Mouse (Mus musculus): ENCODE measurements around the gene Pheta1. TPM values are rescaled to one million over a fixed set of nuclear protein-coding genes. Genes with fewer than 3 reads are reported as not detected.

The Pheta1 gene
- 55.7 TPM in 2 replicates for polyA plus RNA-seq (2015; fragmentation: Nextera tagmentation; extraction: Ambion mirVana)

DNA sequence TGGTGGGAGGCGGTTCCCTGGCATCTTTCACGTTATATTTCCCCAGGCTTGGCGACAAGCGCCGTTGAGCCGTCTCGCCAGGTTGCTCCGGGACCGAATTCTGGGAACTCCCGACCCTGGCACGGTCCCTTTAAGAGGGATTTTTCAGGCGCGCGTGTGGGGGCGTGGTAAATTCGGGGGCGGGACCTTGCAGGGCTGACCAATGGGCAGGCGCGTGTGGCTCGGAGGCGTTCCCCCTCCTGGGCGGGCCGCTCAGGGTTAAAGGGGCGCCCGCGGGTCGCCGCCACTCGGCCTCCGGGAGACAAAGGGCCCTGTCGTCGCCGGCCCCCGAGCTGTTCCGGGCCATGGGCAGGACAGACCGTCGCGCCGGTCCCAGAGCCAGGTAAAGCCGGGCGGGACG is at the start of gene Pheta1:
Pheta1 (plus strand) TSS at position 242 of the 400 bp plus-strand sequence.
- Histone ChIP-seq H3K27ac (ENCODE audit: low read length) (peak within 1 kb of the TSS; percentile 60), H3K9ac (replicated peaks; ENCODE audit: low read depth, low read length) (peak within 1 kb of the TSS; percentile 87), H3K4me3 (replicated peaks; ENCODE audit: low read length) (peak within 1 kb of the TSS; percentile 93), H3K36me3 (ENCODE audit: control insufficient read depth, insufficient read depth) (peaks cover 15% of the 10 kb centered on the region), H3K4me2 (ENCODE audit: low read length) (peak within 1 kb of the TSS; percentile 60), H3K4me1 (replicated peaks; ENCODE audit: control insufficient read depth, insufficient read depth, low read length) (peaks cover 28% of the 10 kb centered on the region), H3K9me3 (ENCODE audit: control insufficient read depth, low read length) (no peaks in the 10 kb centered on the region), H3K27me3 (replicated peaks; ENCODE audit: control insufficient read depth, insufficient read depth, low read length) (0 out of 2 replicates have a peak, but pooled peaks cover 3% of the 10 kb centered on the region)
- WGBS, result under 1% methylated on average over 41 of the region's 42 CpGs
- peak; percentile 94 for ATAC-seq

DNA sequence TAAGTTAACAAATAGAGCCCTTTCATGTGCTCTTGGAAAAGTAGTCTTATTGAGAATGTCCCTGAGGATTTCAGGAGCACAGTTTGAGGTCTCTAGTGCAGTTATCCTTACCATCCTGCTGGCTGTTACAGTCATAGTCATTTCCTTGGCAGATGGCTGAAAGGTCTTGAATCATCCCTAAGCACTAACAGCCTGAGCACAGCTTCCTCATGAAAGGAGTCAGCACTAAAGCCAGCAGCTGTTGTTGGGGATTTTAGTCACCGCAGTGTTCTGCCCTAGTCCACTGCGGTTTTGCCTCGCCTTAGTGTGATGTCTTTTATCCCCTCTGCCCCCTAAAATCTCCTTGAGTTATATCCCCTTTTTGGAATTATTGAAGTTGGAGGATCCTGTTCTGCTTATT is 41.6 kb upstream of the Pheta1 start:
- ATAC-seq, result no peak
- 84% methylated on average over 3 of the region's 3 CpGs for WGBS
- Histone ChIP-seq H3K4me2 (ENCODE audit: low read length) (no peak overlapping the region), H3K4me1 (replicated peaks; ENCODE audit: control insufficient read depth, insufficient read depth, low read length) (0 out of 2 replicates have a peak, but pooled peaks cover 4% of the 10 kb centered on the region), H3K27ac (ENCODE audit: low read length) (no peak overlapping the region), H3K9ac (replicated peaks; ENCODE audit: low read depth, low read length) (no peak overlapping the region), H3K4me3 (replicated peaks; ENCODE audit: low read length) (no peak overlapping the region), H3K27me3 (replicated peaks; ENCODE audit: control insufficient read depth, insufficient read depth, low read length) (no peaks in the 10 kb centered on the region), H3K9me3 (ENCODE audit: control insufficient read depth, low read length) (no peaks in the 10 kb centered on the region), H3K36me3 (ENCODE audit: control insufficient read depth, insufficient read depth) (peaks cover 25% of the 10 kb centered on the region)

DNA sequence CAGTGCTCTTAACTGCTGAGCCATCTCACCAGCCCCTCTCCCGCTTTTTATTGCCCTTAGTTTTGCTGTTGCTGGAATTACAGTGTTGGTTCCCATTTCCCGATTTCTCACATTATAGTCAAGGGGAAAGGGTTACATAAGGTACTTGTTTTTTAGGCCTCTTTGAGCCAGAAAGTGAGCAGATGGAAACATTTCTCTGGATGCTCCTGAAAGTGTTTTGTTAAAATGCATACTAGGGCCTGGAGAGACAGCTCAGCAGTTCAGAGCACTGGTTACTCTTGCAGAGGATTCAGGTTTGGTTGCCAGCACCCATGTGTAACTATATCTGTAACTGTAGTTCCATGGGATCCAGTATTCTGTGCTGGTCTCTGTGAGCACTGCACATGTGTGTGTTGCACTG is 40.6 kb upstream of the Pheta1 start:
- WGBS, result 94% methylated on average over 2 of the region's 2 CpGs
- no peak overlapping the region for H3K9ac ChIP-seq (replicated peaks; ENCODE audit: low read depth, low read length)
- no peaks in the 10 kb centered on the region for H3K27me3 ChIP-seq (replicated peaks; ENCODE audit: control insufficient read depth, insufficient read depth, low read length)
- H3K9me3 ChIP-seq (ENCODE audit: control insufficient read depth, low read length), result no peaks in the 10 kb centered on the region
- H3K4me2 ChIP-seq (ENCODE audit: low read length), result no peak overlapping the region
- no peak for ATAC-seq
- H3K27ac ChIP-seq (ENCODE audit: low read length), result no peak overlapping the region
- peaks cover 25% of the 10 kb centered on the region for H3K36me3 ChIP-seq (ENCODE audit: control insufficient read depth, insufficient read depth)
- no peak overlapping the region for H3K4me3 ChIP-seq (replicated peaks; ENCODE audit: low read length)
- 0 out of 2 replicates have a peak, but pooled peaks cover 4% of the 10 kb centered on the region for H3K4me1 ChIP-seq (replicated peaks; ENCODE audit: control insufficient read depth, insufficient read depth, low read length)

DNA sequence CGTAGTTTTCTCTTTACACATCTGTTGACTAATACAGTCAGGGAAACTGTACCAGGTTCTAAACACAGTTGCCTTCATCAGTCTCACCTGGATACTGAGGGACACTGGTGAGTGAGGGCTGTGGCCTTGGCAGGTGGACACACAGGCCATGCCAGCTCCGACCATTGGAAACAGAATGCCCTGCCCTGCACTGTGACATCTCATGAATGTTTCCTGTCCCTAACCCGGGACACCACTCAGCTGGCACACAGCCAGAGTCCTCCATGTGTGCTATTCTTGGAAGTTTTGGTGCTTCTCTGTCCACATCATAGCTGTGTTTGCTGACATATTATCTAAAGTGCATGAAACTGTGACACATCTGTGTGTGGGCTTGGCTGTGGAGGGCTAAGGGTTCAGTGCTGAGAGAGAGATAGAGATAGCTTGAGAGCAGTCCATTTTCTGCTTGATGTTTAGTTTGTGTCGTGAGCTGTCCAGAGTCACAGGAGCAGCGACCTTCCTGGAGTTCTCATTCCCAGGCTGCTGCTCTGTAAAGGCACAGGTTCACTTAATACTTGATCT is 39.0 kb upstream of the Pheta1 start:
- no peak for ATAC-seq

DNA sequence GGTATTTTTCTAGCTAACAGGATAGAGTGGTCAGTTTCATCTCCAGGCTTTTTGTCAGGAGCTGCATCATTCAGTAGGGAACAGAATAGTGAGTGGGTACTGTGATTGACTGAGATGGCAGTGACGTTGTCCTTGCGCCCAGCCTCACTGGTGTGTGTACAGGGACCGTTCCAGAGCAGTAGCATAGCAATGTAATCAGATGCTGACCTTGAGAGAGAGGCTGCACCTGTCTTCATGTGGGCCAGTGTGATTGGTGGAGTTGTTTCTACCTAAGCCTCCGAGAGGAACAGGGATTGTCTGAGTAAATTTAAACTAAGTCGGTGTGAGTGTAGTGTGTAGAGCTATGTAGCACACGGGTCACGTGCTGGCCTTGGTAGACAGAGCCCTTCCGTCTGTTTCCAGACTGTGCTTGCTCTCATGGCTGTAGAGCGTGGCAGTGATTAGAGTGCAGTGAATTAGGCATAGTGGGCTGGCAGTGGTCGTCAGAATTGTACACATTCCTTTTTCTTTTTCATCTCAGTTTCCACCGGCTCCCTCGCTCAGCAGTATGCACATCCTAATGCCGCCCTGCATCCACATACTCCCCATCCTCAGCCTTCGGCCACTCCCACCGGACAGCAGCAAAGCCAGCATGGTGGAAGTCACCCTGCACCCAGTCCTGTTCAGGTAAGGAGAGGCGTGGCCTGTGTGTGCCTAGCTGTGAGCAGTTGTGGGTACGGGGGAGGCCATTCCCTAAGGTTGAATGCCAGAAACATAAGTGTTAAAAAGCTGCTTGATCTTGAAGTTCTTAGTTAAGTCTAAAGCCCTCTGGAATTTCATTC is 38.2 kb upstream of the Pheta1 start:
- Histone ChIP-seq H3K4me3 (replicated peaks; ENCODE audit: low read length) (no peak overlapping the region), H3K27me3 (replicated peaks; ENCODE audit: control insufficient read depth, insufficient read depth, low read length) (no peaks in the 10 kb centered on the region), H3K4me2 (ENCODE audit: low read length) (no peak overlapping the region), H3K9ac (replicated peaks; ENCODE audit: low read depth, low read length) (no peak overlapping the region), H3K9me3 (ENCODE audit: control insufficient read depth, low read length) (no peaks in the 10 kb centered on the region), H3K36me3 (ENCODE audit: control insufficient read depth, insufficient read depth) (peaks cover 23% of the 10 kb centered on the region), H3K4me1 (replicated peaks; ENCODE audit: control insufficient read depth, insufficient read depth, low read length) (0 out of 2 replicates have a peak, but pooled peaks cover 4% of the 10 kb centered on the region), H3K27ac (ENCODE audit: low read length) (no peak overlapping the region)
- 89% methylated on average over 17 of the region's 17 CpGs for WGBS
- no peak for ATAC-seq

More for the DNA sequence above, 39.0 kb upstream of the Pheta1 start:
- Histone ChIP-seq H3K27me3 (replicated peaks; ENCODE audit: control insufficient read depth, insufficient read depth, low read length) (no peaks in the 10 kb centered on the region), H3K9me3 (ENCODE audit: control insufficient read depth, low read length) (no peaks in the 10 kb centered on the region), H3K27ac (ENCODE audit: low read length) (no peak overlapping the region), H3K4me3 (replicated peaks; ENCODE audit: low read length) (no peak overlapping the region), H3K36me3 (ENCODE audit: control insufficient read depth, insufficient read depth) (peaks cover 23% of the 10 kb centered on the region), H3K4me2 (ENCODE audit: low read length) (no peak overlapping the region), H3K4me1 (replicated peaks; ENCODE audit: control insufficient read depth, insufficient read depth, low read length) (0 out of 2 replicates have a peak, but pooled peaks cover 4% of the 10 kb centered on the region), H3K9ac (replicated peaks; ENCODE audit: low read depth, low read length) (no peak overlapping the region)
- WGBS, result 78% methylated on average over 5 of the region's 5 CpGs

DNA sequence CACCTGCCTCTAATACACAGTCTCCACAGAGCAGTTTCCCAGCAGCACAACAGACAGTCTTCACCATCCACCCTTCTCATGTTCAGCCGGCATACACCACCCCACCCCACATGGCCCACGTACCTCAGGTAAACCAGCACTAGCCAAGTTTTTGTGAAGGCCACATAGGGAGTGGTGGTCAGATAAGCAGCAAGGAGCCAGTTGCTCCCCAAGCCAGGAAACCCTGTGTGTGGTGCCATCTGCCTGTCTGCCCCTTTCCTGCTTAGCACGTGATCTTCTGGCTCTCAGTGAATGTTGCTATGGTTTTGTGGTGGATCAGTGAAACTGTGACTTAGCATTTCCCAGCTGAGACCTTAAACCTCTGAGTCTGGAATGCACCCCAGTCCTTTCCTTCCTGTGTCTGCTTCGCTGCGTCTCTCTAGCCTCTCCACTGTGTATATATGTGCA is 37.3 kb upstream of the Pheta1 start:
- ATAC-seq, result no peak
- H3K9me3 ChIP-seq (ENCODE audit: control insufficient read depth, low read length), result no peaks in the 10 kb centered on the region
- H3K27ac ChIP-seq (ENCODE audit: low read length), result no peak overlapping the region
- H3K4me3 ChIP-seq (replicated peaks; ENCODE audit: low read length), result no peak overlapping the region
- WGBS, result 92% methylated on average over 5 of the region's 5 CpGs
- H3K36me3 ChIP-seq (ENCODE audit: control insufficient read depth, insufficient read depth), result peaks cover 32% of the 10 kb centered on the region
- 0 out of 2 replicates have a peak, but pooled peaks cover 2% of the 10 kb centered on the region for H3K4me1 ChIP-seq (replicated peaks; ENCODE audit: control insufficient read depth, insufficient read depth, low read length)
- no peak overlapping the region for H3K4me2 ChIP-seq (ENCODE audit: low read length)
- no peak overlapping the region for H3K9ac ChIP-seq (replicated peaks; ENCODE audit: low read depth, low read length)
- no peaks in the 10 kb centered on the region for H3K27me3 ChIP-seq (replicated peaks; ENCODE audit: control insufficient read depth, insufficient read depth, low read length)

DNA sequence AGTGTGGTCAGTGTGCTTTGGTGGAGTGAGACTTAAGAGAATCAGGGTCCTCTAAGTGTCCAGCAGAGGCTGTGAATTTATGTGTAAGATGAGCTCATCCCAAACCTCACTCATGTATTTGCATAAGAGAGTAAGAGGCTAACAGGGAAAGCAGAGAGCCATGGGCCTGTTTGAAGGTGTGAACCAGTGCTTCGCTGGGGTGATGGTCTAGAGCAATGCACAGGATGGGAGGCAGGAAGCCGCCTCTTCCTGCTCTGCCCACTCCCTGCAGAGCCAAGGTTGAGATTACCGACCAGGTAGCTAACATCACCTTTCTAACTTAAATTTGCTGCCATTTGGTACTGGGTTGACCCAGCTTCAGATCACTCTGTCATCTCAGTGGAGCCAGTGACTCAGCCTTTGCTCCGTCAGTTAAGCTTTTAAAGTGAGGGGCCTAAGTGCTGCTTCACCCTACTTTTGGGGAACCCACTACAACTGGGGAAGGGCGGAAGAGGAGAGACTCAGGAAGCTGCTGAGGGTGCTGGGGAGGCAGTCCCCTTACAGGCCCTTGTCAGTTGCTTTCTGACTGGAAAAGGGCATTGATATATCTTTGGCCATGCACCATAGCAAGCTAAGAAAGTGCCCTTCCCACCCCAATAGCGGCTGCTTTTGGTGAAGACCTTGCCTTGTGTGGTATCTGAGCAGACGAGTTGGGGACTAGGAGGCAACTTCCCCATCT is 36.1 kb upstream of the Pheta1 start:
- peaks cover 36% of the 10 kb centered on the region for H3K36me3 ChIP-seq (ENCODE audit: control insufficient read depth, insufficient read depth)
- H3K9me3 ChIP-seq (ENCODE audit: control insufficient read depth, low read length), result no peaks in the 10 kb centered on the region
- H3K27ac ChIP-seq (ENCODE audit: low read length), result no peak overlapping the region
- H3K4me3 ChIP-seq (replicated peaks; ENCODE audit: low read length), result no peak overlapping the region
- ATAC-seq, result no peak
- 89% methylated on average over 7 of the region's 7 CpGs for WGBS
- H3K4me1 ChIP-seq (replicated peaks; ENCODE audit: control insufficient read depth, insufficient read depth, low read length), result no peaks in the 10 kb centered on the region
- H3K27me3 ChIP-seq (replicated peaks; ENCODE audit: control insufficient read depth, insufficient read depth, low read length), result no peaks in the 10 kb centered on the region
- no peak overlapping the region for H3K4me2 ChIP-seq (ENCODE audit: low read length)
- H3K9ac ChIP-seq (replicated peaks; ENCODE audit: low read depth, low read length), result no peak overlapping the region

DNA sequence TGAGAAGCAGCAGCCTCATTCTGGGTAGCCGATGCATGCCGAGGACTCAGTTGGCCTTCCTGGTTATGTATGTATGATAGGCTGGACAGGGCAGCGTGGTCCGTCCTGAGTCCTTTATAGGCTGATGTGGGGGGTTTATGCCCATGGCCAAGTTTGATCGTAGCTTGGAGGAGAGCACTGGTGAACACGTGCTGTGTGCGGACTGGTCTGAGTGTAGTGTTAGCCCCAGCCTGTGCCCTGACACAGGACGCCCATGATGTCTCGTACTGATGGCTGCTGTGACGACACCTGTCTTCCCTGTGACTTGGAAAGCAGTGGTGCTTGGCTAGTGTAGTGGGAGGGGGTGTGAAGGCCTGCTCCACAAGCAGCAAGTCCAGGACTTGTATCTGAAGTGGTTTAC is 35.0 kb upstream of the Pheta1 start:
- ATAC-seq, result no peak
- Histone ChIP-seq H3K9me3 (ENCODE audit: control insufficient read depth, low read length) (no peaks in the 10 kb centered on the region), H3K27me3 (replicated peaks; ENCODE audit: control insufficient read depth, insufficient read depth, low read length) (no peaks in the 10 kb centered on the region), H3K4me2 (ENCODE audit: low read length) (no peak overlapping the region), H3K4me3 (replicated peaks; ENCODE audit: low read length) (no peak overlapping the region), H3K36me3 (ENCODE audit: control insufficient read depth, insufficient read depth) (peaks cover 38% of the 10 kb centered on the region), H3K27ac (ENCODE audit: low read length) (no peak overlapping the region), H3K9ac (replicated peaks; ENCODE audit: low read depth, low read length) (no peak overlapping the region), H3K4me1 (replicated peaks; ENCODE audit: control insufficient read depth, insufficient read depth, low read length) (no peaks in the 10 kb centered on the region)
- WGBS, result 95% methylated on average over 10 of the region's 10 CpGs

DNA sequence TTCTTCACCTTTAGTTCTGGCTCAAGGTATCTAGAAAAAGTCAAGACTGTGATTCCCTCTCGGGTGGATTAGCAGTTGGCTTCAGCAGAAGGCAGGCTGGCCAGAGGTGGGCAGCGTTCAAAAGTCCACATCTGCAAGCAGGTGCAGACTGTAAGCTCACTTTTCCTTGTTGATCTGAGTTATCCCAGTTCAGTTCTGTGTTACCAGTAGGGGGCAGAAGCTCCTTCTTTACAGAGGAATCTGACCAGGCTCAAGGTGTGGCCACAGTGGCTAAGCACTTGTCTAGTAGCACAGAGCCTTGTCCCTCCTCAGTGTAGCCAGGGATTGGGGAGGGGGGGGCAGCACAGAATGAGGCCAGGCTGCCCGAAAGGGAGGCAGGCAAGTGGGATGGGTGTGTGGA is 33.7 kb upstream of the Pheta1 start:
- no peak for ATAC-seq
- H3K9ac ChIP-seq (replicated peaks; ENCODE audit: low read depth, low read length), result no peak overlapping the region
- no peaks in the 10 kb centered on the region for H3K9me3 ChIP-seq (ENCODE audit: control insufficient read depth, low read length)
- no peak overlapping the region for H3K4me3 ChIP-seq (replicated peaks; ENCODE audit: low read length)
- peaks cover 40% of the 10 kb centered on the region for H3K36me3 ChIP-seq (ENCODE audit: control insufficient read depth, insufficient read depth)
- no peak overlapping the region for H3K4me2 ChIP-seq (ENCODE audit: low read length)
- H3K27ac ChIP-seq (ENCODE audit: low read length), result no peak overlapping the region
- H3K4me1 ChIP-seq (replicated peaks; ENCODE audit: control insufficient read depth, insufficient read depth, low read length), result no peaks in the 10 kb centered on the region
- WGBS, result 69% methylated on average over 3 of the region's 3 CpGs
- H3K27me3 ChIP-seq (replicated peaks; ENCODE audit: control insufficient read depth, insufficient read depth, low read length), result no peaks in the 10 kb centered on the region

All from forebrain, embryonic 16.5 days (tissue).